Mouse (Mus musculus): ENCODE measurements at regions not wholly inside any gene's neighbourhood (a gene's known extent, or its start where the extent isn't known, plus 50 kb on each side); places are given as distances from the start of the nearest gene placed in this dataset.

DNA sequence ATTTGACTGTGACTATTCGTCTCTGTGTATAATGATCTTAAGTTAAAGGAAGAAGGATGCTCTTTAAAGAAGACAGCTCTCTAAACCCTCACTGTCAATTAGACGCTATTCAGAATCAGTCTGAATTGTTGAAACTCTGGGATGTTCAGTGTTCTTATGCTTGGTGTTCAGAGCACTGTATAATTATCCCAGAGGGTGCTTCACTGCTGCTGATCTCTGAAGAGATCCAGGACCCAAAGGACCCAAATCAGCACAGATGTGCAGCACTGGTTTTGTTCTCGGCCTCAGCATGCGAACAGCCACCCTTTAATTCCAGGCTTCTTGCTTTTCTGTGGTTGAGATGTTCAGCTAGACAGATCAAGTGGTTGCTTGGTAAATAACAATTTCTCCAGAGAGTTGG, 567.9 kb upstream of the Nrsn1 start:
- DNase-seq (ENCODE audit: extremely low spot score in 1 of 2, low spot score in 2 of 2), result no peak
- intact Hi-C loops (cut with DNase I), result no loop called here

DNA sequence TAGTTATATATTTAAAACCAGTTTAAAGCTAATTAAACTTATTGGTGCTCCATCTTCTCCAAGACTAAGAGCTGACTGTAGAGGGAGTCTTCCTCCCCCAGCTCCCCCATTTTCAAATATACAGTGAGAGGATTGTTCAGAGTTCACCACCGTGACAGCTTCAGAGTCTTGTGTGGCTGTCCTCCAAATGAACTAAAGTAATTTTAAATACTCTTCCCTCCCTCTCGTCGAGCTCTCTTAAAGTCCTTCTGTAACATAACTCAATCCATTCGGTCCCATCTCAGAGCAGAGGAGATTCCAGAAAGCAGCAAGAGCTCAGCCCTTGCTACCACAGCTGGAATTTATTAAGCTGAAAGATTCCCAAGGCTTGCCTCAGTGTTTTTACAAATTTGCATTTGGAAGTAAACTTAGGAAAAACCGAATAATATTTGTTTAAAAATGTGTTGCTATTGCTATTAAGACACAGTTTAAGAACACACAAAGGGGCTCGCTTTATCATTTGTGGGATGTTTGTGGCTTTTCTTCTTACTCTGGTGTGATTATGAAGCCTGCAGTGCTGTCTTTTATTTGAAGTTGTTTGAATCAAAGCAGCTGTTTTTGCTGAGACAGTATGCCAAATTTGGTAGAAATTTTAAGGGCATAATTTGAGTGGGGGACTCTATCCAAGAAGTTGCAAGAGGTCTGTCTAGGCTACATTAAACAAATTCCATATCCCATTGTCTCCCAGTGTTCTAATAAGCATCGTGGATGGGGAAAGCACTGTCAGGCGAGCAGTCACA, 559.0 kb upstream of the Nrsn1 start:
- DNase-seq (ENCODE audit: extremely low spot score in 1 of 2, low spot score in 2 of 2), result no peak
- intact Hi-C loops (cut with DNase I), result no loop called here

DNA sequence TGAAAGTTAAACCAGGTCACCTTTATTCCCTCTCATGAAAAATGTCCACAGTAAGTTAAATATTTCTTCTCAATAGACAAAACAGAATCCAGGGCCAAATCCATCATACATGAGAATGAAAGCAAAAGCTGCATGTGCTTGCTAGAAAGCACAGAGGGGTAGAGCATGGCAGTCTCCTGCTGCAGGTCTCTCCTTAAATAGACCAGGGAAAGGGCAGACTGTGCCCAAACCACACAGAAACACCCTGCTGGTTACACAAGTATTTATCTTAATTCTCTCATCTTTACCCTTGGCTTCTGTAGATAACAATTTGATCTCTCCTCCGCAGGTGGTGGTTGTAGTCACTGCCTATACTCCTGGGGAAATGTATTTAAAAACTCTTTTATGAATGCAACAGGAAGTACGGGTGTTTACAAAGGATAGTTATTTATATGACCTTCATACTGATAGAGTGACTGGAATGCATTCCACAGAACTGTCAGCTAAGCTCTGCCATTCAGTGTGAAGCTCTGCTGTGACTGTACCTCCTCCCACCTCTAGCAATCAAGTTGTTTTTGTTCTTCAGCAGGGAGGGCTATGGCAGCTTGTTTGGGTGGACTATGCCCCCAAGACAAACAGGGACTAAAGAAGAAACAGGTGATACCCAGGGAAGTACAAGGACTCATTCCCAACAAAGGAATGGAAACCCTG, 538.4 kb upstream of the Nrsn1 start:
- DNase-seq (ENCODE audit: extremely low spot score in 1 of 2, low spot score in 2 of 2), result no peak
- intact Hi-C loops (cut with DNase I), result no loop called here

DNA sequence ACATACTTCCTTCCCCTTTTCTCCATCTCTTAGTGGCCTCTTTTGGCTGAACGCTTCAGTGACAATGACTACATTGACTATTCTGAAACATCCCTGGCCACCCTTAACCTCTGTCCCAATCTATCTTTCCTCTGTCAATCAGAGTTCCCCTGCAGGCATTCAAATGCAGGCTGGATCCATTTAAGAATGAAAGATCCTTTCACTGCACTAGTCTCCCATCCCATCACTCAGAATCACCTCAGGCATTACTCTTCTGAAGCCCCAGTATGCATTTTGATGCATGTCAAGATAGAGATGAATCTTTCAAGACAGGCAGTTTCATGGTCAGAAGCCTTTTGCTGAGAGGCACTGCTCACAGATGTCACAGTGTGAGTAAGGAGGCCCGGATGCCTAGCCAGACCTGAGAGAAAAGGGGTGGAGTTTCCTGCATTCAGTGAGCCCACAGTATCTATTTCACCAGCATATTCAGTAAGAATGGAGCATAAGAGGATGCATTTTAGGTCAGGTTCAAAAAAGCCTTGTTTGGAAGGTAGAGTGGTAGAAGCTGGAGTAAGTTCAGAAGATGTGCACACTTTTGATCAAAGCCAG, 523.0 kb upstream of the Nrsn1 start:
- intact Hi-C loops (cut with DNase I), result no loop called here
- DNase-seq (ENCODE audit: extremely low spot score in 1 of 2, low spot score in 2 of 2), result no peak

DNA sequence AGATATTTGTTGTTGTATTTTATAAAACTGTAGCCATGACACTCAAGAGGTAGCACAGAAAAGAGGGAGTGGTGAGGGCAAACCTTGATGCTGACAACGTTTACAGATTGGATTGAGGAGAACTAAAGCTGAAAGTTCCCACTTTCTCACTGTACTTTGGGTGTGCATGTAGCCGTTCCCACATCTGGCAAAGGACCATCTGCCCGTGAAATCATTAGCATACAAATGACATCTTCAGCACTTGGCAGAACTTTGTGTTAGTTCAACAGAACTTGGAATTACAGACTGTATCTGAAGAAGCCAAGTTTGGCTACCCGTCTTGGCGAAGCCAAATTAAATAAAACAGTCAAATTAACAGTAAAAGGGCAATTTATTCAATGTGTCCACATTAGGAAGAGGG, 510.9 kb upstream of the Nrsn1 start:
- peak in 1 of 2 experiments; percentile 11 for DNase-seq (ENCODE audit: extremely low spot score in 1 of 2, low spot score in 2 of 2)
- intact Hi-C loops (cut with DNase I), result no loop called here

DNA sequence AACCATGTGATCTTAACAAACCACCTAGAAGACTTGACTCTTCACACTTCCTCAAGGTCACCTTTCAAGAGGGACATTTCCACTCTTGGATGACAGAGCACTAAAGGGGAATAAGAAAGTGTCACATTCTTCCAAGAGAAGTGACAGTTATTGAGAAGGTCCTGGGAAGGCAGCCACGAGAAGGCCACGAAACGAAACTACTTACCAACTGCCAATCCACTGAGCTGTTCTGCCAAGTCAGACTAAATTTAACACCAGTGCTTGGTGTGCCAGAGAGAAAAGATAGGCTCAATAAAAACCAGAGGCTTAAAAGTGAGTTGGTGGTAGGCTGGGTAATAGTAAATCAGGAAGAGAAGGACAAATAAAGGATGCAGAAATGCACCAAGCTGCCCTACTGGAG, 507.4 kb upstream of the Nrsn1 start:
- intact Hi-C loops (cut with DNase I), result no loop called here
- DNase-seq (ENCODE audit: extremely low spot score in 1 of 2, low spot score in 2 of 2), result peak in 1 of 2 experiments; percentile 2

DNA sequence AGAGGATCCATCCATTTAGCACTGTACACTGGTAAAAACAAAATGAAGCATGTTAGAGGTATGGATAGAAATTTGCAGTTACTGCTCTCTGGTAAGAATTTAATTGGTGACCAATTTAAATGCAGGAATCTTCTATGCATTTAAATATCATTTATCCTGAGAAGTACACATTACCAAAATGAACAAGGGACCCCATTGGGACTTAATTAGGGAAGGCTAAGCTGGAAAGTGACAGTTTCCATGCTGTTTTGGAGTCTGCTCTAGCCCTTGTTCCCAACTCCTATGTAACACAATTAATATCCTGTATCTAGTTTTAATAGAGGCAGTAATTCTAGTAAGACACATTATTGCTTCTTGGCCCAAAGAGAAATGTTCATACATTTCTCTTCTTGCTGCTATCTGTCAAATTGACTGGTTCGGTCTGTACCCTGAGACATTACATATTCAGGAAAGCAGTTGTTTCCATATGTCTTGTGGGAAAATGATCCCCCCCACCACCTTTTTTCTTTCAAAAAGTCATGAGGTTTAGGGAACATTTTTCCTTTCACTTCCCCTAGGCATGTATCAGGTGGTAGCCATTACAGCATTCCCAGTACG, 504.4 kb upstream of the Nrsn1 start:
- intact Hi-C loops (cut with DNase I), result no loop called here
- DNase-seq (ENCODE audit: extremely low spot score in 1 of 2, low spot score in 2 of 2), result no peak

DNA sequence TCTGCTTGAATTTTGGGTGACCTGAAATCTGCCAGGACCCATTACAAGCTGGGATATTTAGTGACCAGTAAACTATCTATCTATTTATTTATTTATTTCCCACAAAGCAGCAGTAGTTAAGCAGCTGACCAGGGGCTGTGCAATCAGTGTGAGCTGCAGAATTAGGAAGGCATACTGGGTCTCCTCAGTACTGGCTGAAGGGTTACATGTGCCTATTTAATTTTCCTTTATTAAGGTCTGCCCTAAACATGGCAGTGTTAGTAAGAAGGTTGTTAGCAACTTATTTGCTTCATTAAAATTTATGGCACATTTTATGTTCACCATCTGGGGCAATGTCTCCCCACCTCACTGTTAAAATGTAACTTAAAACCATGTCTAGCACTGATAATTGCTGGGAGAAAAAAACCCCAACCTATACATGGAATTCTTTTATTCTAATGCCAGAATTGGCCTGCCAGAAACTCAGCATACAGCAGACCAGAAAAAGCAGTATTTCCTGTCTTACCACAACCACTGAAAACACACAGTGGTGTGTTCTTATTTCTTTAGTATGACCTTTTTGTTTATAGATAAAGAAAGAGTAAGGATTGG, 484.3 kb upstream of the Nrsn1 start:
- no peak for DNase-seq (ENCODE audit: extremely low spot score in 1 of 2, low spot score in 2 of 2)
- intact Hi-C loops (cut with DNase I), result no loop called here

DNA sequence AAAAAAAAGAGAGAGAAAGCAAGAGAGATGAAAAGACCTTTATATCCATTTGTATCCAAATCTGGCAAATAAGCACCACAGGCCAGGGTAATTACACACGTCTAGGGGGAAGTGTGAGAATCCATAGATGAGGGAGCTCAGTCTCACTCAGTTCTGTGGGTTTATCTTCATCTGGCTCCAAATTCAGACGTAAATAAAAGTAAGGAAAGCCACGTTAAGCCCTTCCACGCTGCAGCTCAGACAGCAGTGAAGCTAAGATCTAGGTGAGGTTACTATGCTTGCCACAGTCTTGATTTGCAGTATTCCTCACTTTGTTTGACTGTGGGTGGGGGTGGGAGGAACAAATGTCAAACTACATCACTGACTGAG, 481.1 kb upstream of the Nrsn1 start:
- DNase-seq (ENCODE audit: extremely low spot score in 1 of 2, low spot score in 2 of 2), result no peak
- intact Hi-C loops (cut with DNase I), result no loop called here

DNA sequence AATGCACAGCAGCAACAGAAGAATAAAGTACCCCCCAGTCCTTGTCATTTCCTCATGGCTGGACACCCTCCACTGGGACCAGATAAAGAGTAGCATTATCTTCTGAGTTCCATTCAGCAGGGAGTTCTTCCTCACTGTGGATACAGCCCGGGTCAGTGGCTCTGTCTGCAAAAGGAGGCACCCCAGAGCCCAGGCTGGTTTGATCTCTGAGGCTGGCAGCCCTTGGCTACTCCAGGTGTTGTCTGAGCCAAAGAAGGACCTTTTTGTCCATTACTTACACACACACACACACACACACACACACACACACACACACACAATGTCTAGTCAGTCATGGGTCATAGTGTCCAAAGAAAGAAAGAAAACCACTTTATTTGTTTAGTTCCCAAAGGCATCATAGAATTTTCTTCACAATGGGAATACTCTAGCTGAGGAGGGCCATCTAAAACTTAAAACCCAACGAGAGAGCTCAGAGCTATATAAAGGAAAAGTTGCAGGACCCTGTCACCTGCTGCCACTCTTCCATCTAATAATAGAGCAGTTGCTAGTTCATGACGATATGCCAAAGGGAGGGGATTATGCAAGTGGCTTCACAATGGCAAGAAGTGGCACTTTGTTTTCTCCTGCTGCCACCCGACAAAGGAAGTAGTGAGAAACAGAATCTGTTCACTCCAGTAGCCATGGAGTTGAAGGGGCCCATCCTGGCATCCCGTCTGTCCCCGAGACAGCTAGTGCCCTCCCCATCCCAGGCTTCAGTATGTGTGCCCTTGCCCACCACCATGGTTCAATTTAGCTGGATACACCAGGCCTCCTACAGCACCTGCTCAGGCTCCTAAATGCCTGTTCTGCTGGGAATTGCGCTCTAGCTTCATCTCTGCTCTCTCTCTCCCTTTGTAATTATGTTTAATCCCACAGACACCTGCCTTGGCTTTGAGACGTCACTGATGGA, 480.4 kb upstream of the Nrsn1 start:
- intact Hi-C loops (cut with DNase I), result no loop called here
- peak in 1 of 2 experiments; percentile 3 for DNase-seq (ENCODE audit: extremely low spot score in 1 of 2, low spot score in 2 of 2)

DNA sequence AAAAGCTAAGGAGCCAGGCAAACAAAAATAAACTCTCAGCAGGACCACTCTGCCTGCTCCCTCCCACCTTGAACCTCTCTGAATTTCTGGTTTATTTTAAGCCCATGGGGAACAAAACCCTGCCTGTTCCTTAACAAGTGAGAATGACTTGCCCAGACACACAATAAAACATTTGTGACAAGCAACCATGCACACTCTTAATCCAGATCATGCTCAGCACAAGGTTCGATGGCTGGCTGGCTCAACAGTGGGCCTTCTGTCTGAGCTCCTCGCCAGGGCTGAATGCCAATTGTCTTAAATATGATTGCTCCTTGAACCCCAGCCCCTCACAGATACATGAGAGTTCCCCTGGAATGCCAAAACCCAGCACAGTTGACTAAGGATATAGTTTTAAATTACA, 468.3 kb upstream of the Nrsn1 start:
- DNase-seq (ENCODE audit: extremely low spot score in 1 of 2, low spot score in 2 of 2), result peak; percentile 18 to 23
- intact Hi-C loops (cut with DNase I), result no loop called here

DNA sequence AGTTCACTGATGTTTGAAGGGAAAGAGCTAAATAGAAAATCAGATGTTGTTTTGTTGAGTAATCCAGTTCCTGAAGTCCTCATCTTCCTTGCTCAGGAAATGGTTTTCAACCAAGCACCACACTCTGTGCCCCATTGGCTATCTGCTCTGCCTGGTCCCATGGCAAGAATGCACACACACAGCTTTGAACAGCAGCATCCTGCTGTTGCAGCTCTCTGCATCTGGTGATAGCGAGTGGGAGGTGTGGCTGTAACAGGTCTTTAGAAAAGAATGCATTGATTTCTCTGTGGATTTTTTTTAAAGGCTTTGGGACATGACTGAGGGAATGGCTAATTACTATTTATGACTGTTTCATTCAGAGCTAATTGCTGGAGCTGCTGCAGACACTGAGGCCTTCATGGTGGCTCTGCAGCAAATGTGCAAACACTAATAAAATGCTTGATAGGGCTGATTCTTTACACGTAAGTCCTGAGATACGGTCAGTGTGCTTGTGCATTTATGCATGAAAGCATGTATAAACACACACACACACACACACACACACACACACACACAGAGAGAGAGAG, 459.1 kb upstream of the Nrsn1 start:
- intact Hi-C loops (cut with DNase I), result no loop called here

DNA sequence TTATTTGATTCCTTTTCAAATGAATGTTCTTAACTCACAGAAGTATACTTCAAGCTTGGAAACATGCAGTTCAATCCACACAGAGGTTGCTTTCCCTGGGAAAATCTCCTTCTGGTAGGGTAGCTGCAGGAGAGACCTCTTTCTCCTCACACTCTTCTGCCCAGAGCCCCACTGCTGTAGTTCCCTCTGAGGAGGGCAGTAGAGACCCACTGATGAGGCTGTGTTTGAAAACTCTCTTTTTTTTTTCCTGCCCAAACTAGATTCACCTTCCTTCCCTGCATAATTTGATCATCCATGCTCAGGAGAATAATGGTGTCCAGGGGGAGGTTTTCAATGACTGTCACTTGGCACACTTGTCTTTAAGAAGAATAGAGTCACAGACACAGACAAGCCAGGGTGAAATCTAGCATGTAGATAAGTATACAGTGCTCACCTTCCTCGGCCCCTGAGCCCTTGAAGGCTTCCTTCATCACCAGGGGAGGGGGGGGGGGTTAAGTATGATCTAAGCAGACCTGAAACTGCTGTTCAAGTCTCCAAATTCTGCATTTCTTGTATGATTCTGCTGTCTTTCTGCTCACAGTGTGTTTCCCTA, 457.3 kb upstream of the Nrsn1 start:
- DNase-seq (ENCODE audit: extremely low spot score in 1 of 2, low spot score in 2 of 2), result peak; percentile 37 to 43
- intact Hi-C loops (cut with DNase I), result no loop called here

More for the DNA sequence above, 459.1 kb upstream of the Nrsn1 start:
- DNase-seq (ENCODE audit: extremely low spot score in 1 of 2, low spot score in 2 of 2), result no peak

DNA sequence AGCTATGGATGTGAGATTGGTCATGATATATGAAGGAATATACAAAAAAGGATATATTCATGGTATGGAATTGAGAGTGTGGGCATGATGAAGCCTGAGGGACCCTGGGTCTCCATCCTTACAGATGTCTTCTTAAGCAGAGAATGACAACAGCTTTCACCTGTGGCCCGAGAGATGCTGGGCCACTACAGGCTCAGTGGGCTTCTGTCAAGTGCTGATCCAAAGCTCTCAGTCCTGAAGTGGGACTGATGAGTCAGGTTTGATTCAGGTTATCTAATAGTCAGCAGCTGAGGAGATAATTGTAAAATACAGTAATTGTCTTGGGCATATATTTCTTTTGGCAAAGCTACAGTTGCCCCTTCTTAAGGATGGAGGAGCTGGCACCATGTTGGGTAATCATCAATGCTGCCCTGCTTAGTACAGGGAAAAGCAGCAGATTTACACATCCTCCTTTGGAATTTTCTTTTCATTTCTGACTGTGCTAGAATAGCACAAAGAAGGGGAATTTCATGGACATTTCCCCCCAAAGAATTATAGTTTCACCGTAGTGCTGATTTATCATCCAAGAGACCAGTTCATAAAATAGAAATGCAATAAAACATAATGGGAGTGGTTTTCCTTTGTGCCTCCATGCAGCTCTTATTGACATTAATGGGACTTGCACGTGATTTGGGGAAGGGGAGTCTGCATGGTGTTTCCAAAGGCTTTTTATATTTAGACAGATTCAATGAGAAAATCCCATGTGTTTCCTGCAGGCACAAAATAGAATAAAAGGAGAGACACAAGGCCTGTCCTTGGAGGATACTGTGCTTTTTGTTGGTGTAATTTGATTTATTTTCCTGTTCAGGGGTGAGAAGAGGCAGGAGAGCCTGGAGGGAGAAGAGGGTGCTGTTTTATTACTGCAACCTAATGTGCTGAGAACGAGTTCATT, 452.6 kb upstream of the Nrsn1 start:
- no peak for DNase-seq (ENCODE audit: extremely low spot score in 1 of 2, low spot score in 2 of 2)
- intact Hi-C loops (cut with DNase I), result no loop called here

DNA sequence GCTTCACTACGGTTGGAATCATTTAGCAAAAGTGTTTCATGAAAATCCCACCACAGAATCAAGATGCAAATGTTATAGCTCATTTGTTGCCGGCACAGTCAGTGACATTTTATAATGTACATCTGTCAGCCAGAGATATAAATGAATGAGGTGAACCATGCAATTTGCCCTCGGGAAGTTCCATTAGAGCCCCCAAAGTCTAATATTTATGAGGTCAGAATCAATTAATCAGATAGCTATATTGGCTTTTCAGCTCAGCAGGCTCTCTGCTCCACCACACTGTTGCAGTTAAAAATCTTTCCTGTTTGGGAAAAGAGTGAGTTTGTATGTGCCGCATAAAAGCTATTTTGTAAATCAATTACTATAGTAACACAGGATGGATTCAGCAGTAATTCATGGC, 430.7 kb upstream of the Nrsn1 start:
- no peak for DNase-seq (ENCODE audit: extremely low spot score in 1 of 2, low spot score in 2 of 2)
- intact Hi-C loops (cut with DNase I), result no loop called here

DNA sequence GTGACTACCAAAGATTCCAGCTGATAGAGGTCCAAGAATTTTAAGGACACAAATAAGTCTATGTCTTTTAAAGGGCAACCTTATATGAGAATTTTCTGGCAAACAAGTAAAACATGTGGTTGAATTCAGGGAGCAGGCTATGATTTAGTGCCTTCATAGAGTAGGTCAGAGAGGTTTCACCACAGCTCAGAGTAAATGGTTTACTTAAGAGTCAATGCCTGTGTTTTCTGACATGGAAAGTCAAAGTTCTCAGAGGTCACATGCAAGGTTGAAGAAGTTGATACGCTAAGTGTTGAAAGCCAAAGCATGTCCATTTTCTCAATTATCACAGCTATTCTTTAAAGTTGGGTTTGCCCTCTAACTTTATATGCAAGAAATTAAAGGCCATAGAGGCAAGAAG, 425.7 kb upstream of the Nrsn1 start:
- DNase-seq (ENCODE audit: extremely low spot score in 1 of 2, low spot score in 2 of 2), result no peak
- intact Hi-C loops (cut with DNase I), result no loop called here
